Mouse (Mus musculus) stomach, postnatal 0 days (tissue): Measurements from ENCODE around the gene Csgalnact2.

Experiments used
- CTCF ChIP-seq: IDR thresholded peaks from 2 replicates; pipeline ENCODE4 v1.5.1; 2016; ENCODE audit warnings: antibody characterized with exemption, low read depth, mild to moderate bottlenecking, moderate library complexity
- EP300 ChIP-seq: optimal IDR thresholded peaks from 2 replicates; pipeline ENCODE3; 2016; ENCODE audit warnings: antibody characterized with exemption

- no peak for TF ChIP-seq EP300
- TF ChIP-seq CTCF = no peak
These were observed 11.2 kb upstream of the Csgalnact2 start for GRCm38 (mm10) chr6:118150128-118150527.
